Mouse (Mus musculus) left cerebral cortex, postnatal 36 days (tissue): Measurements from ENCODE around the gene Pif1. TPM values are rescaled to one million over a fixed set of nuclear protein-coding genes. Genes with fewer than 3 reads are reported as not detected.

Experiments
- DNase-seq, 2 experiments: peaks; one replicate each; pipeline ENCODE4 v3.0.0; 2021 to 2022; ENCODE audit warnings: low spot score in 2 of 2, mixed read lengths in 1 of 2
- intact Hi-C: fragments of 180-260 bp; cut with DNase I; formaldehyde crosslinking; loops from one replicate; pipeline ENCODE4 v1.15.1; 2025
- total RNA-seq, 2 experiments: library from RNA; stranded (reverse); gene quantifications; 2 replicates each; pipeline ENCODE4 v1.2.3; 2021

Gene Pif1
- total RNA-seq, 2 experiments from 2014 or later = 0.39 to 0.50 TPM

GRCm38 (mm10) chr9:65629767-65630630, 43.0 kb downstream of the Pif1 start:
- intact Hi-C loops = loop anchor here (1.0 kb wide), 1 partner anchor 17 kb away; no protein-coding TSS in a partner anchor
- DNase-seq = no peak

- intact Hi-C loops = no loop called here
- no peak for DNase-seq
Measured at GRCm38 (mm10) chr9:65630631-65631353, 43.8 kb downstream of the Pif1 start.

GRCm38 (mm10) chr9:65631354-65632021, 44.5 kb downstream of the Pif1 start:
- no peak for DNase-seq

GRCm38 (mm10) chr9:65635766-65636165, 48.8 kb downstream of the Pif1 start:
- intact Hi-C loops = no loop called here
- DNase-seq = no peak

More at GRCm38 (mm10) chr9:65631354-65632021, 44.5 kb downstream of the Pif1 start:
- intact Hi-C loops = no loop called here

- intact Hi-C loops = no loop called here
- DNase-seq = no peak
Measured at GRCm38 (mm10) chr9:65636926-65637325, 50.0 kb downstream of the Pif1 start.

GRCm38 (mm10) chr9:65639065-65639464, 52.1 kb downstream of the Pif1 start:
- DNase-seq = no peak
- intact Hi-C loops = no loop called here

DNA sequence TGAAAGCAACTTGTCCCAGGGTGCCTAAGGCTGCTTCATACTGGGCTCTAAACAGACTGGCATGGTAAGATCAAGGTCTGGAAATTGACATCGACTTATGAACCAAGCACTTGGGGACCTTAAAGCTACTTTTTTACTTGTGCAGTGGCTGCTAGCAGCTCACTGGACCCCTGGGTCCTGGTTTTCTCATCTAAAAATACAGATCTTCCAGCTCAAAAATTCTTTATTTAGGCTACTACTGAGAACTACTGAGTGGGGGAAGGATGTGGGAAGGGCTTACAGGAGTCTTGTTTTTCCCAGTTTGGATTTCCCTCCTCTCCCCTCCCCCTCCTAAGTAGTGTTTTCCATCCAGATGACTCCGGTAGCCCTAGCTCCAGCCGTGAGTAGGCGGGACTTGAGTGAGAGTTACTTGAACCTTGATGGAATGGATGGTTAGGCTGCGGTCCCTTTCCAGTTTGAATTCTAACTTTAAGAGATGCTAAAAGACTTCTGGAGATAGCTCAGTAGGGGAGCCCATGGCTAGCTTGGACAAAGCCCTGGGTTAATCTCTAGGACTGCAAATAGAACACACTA, 54.0 kb downstream of the Pif1 start:
- intact Hi-C loops = no loop called here

DNA sequence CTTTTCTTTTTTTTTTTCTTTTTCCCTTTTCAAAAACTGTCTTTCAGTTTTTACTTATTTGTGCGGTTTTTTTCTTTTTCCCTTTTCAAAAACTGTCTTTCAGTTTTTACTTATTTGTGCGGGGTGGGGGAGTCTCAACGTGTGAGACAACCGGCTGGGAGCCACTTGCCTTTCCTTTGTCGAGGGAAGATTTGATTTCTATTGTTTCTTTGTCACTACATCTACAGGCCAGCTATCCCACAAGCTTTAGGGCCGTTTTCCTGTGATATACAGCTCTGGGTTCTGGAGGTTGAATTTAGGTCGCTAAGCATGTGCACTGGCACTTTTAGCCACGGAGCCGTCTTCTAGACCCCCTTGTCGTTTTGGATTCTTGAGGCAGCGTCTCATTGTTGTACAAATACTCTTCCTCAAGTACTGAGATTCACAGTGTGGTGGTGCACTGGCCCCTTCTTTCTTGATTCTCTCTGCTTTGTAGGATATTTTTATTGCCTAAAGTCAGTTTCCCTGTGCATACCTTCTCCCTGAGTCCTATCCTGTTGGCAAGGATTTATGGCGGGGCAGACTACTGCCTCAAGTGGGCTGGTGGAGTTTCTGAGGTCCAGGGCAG, 54.6 kb downstream of the Pif1 start:
- no peak for DNase-seq
- intact Hi-C loops = no loop called here

More for the DNA sequence above, 54.0 kb downstream of the Pif1 start:
- no peak for DNase-seq

GRCm38 (mm10) chr9:65642546-65642945, 55.6 kb downstream of the Pif1 start:
- intact Hi-C loops = no loop called here
- no peak for DNase-seq

- intact Hi-C loops = loop anchor here (5.0 kb wide), 1 partner anchor 38 kb away; no protein-coding TSS in a partner anchor
- DNase-seq = no peak
Measured at GRCm38 (mm10) chr9:65644960-65645359, 58.0 kb downstream of the Pif1 start.

Other genes with a start within 250 kb of the Pif1 start
- 10 to 100 TPM; 26.8 to 33.3 TPM for gene Pdcd7, start 241.1 kb upstream of the Pif1 start, total RNA-seq
- gene Ubap1l, start 226.1 kb upstream of the Pif1 start, total RNA-seq = 1 to 10 TPM; 1.3 to 4.5 TPM
- under 1 TPM; 0.17 to 0.18 TPM for gene Kbtbd13, start 195.5 kb upstream of the Pif1 start, total RNA-seq
- gene Rasl12, start 188.7 kb upstream of the Pif1 start, total RNA-seq = 1 to 10 TPM; 3.4 to 3.5 TPM
- gene Slc51b, start 164.2 kb upstream of the Pif1 start, total RNA-seq = not detected
- gene Mtfmt, start 151.4 kb upstream of the Pif1 start, total RNA-seq = 10 to 100 TPM; 16.6 to 19.0 TPM
- gene Spg21, start 126.2 kb upstream of the Pif1 start, total RNA-seq = 10 to 100 TPM; 27.4 to 30.8 TPM
- 1 to 10 TPM; 3.1 to 3.4 TPM for gene Ankdd1a, start 67.0 kb upstream of the Pif1 start, total RNA-seq
- gene Plekho2, start 7.1 kb upstream of the Pif1 start, total RNA-seq = 10 to 100 TPM; 13.2 to 17.6 TPM
- 1 to 10 TPM; 1.8 to 2.9 TPM for gene Rbpms2, start 42.5 kb downstream of the Pif1 start, total RNA-seq
- gene Oaz2, start 80.8 kb downstream of the Pif1 start, total RNA-seq = 100 to 1,000 TPM; 228 to 236 TPM
- gene Zfp609, start 240.4 kb downstream of the Pif1 start, total RNA-seq = 10 to 100 TPM; 45.2 to 53.4 TPM